18 mouse cellular contexts compared by ENCODE assay signal in the genomic region with DNA sequence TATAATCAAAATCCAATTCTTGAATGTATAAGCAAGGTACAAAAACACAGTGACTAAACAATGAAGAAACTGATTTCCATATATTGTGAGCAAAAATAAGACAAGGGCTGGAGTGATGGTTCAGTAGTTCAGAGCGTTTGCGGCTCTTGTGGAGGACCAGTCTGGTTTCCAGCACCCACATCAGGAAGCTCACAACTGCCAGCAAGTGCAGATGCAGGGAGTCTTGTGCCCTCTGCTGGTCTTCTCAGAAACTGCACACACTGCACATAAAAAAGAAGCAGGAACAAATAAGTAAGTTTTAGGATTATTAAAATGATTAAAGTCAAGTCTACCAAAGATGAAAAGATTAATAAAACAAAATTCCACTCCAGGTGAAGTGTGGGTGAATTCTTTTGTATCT.
A peak's percentile ranks its signal among the peaks of the same experiment; 100 is the strongest.
DNase-seq lines count a peak whose midpoint lies in the region; ATAC-seq and TF ChIP-seq lines count a peak whose summit lies in the region.
"Had no signal": no experiment of that assay in that cellular context is flagged by ENCODE, and none has a peak within 500 bp of the region (broad histone marks: within the 10 kb centered on the region; RNA-seq: fewer than 3 reads in every experiment).

No protein-coding gene starts in this region.

- no peaks in the 10 kb centered on the region for H3K36me3 ChIP-seq in intestine, postnatal 0 days (ENCODE audit: control insufficient read depth, insufficient read depth)
- H3K36me3 ChIP-seq in intestine, embryonic 16.5 days (ENCODE audit: control insufficient read depth, insufficient read depth, low read length) = no peaks in the 10 kb centered on the region
- H3K36me3 ChIP-seq in midbrain, embryonic 11.5 days (ENCODE audit: control insufficient read depth, insufficient read depth, low read length) = no peaks in the 10 kb centered on the region; the same call in 1 of the 2 replicates
- peaks cover 21% of the 10 kb centered on the region for H3K36me3 ChIP-seq in midbrain, embryonic 16.5 days (ENCODE audit: control insufficient read depth, insufficient read depth, low read length)
- no peaks in the 10 kb centered on the region for H3K36me3 ChIP-seq in ES-E14 (ENCODE audit: control insufficient read depth, insufficient read depth, low read length, poor library complexity, severe bottlenecking)
- H3K36me3 ChIP-seq in stomach, postnatal 0 days (ENCODE audit: control insufficient read depth, insufficient read depth, low read length) = no peaks in the 10 kb centered on the region
- H3K36me3 ChIP-seq: intestine, embryonic 15.5 days; limb, embryonic 12.5 days; lung, embryonic 15.5 days had no signal

- H3K27ac ChIP-seq in intestine, postnatal 0 days (ENCODE audit: low read depth, low read length) = no peak overlapping the region
- no peak overlapping the region for H3K27ac ChIP-seq in intestine, embryonic 16.5 days (ENCODE audit: low read length)
- no peak overlapping the region for H3K27ac ChIP-seq in midbrain, embryonic 11.5 days (ENCODE audit: low read depth, low read length)
- H3K27ac ChIP-seq in midbrain, embryonic 16.5 days (ENCODE audit: low read length) = no peak overlapping the region
- H3K27ac ChIP-seq in ES-E14 (ENCODE audit: insufficient read depth, low read depth, low read length, poor library complexity, severe bottlenecking) = no peak overlapping the region
- H3K27ac ChIP-seq in stomach, postnatal 0 days (replicated peaks) = no peak overlapping the region
- H3K27ac ChIP-seq: forebrain, embryonic 10.5 days; heart, embryonic 13.5 days; intestine, embryonic 15.5 days; limb, embryonic 12.5 days; lung, embryonic 15.5 days had no signal

- no peak overlapping the region for H3K4me2 ChIP-seq in intestine, postnatal 0 days (replicated peaks; ENCODE audit: low read depth)
- H3K4me2 ChIP-seq in intestine, embryonic 16.5 days (ENCODE audit: low read depth, low read length) = no peak overlapping the region
- H3K4me2 ChIP-seq in midbrain, embryonic 11.5 days = no peak overlapping the region
- H3K4me2 ChIP-seq in midbrain, embryonic 16.5 days (ENCODE audit: low read length) = no peak overlapping the region
- H3K4me2 ChIP-seq in stomach, postnatal 0 days (replicated peaks; ENCODE audit: low read depth) = no peak overlapping the region
- H3K4me2 ChIP-seq: heart, embryonic 13.5 days; intestine, embryonic 15.5 days; limb, embryonic 12.5 days; lung, embryonic 15.5 days had no signal

- no peak overlapping the region for H3K4me3 ChIP-seq in intestine, postnatal 0 days (ENCODE audit: low read depth, low read length)
- no peak overlapping the region for H3K4me3 ChIP-seq in intestine, embryonic 16.5 days (ENCODE audit: low read length)
- H3K4me3 ChIP-seq in midbrain, embryonic 11.5 days (ENCODE audit: low read depth, low read length) = no peak overlapping the region
- H3K4me3 ChIP-seq in midbrain, embryonic 16.5 days (ENCODE audit: low read depth, low read length) = no peak overlapping the region
- H3K4me3 ChIP-seq in ES-E14 (ENCODE audit: insufficient read depth in 1 of 2, low read depth in 1 of 2, low read length in 2 of 2, poor library complexity in 1 of 2, severe bottlenecking in 1 of 2) = no peak overlapping the region
- H3K4me3 ChIP-seq in stomach, postnatal 0 days (ENCODE audit: low read depth, low read length) = no peak overlapping the region
- H3K4me3 ChIP-seq: forebrain, embryonic 10.5 days; heart, embryonic 13.5 days; intestine, embryonic 15.5 days; limb, embryonic 12.5 days; lung, embryonic 15.5 days; myocyte had no signal

- peak; percentile 33; the same call in 1 of the 2 replicates for TF ChIP-seq CTCF in intestine, postnatal 0 days (IDR thresholded peaks at IDR 0.05; ENCODE audit: low read depth)
- TF ChIP-seq CTCF in stomach, postnatal 0 days (IDR thresholded peaks at IDR 0.05; ENCODE audit: low read depth) = peak; percentile 40

- no peaks in the 10 kb centered on the region for H3K27me3 ChIP-seq in intestine, postnatal 0 days (replicated peaks; ENCODE audit: control insufficient read depth, insufficient read depth, low read length)
- no peaks in the 10 kb centered on the region for H3K27me3 ChIP-seq in intestine, embryonic 16.5 days (replicated peaks; ENCODE audit: control insufficient read depth, insufficient read depth, low read length)
- H3K27me3 ChIP-seq in midbrain, embryonic 11.5 days (ENCODE audit: control insufficient read depth, insufficient read depth, low read length) = no peaks in the 10 kb centered on the region
- H3K27me3 ChIP-seq in midbrain, embryonic 16.5 days (ENCODE audit: control insufficient read depth, insufficient read depth, low read depth, low read length) = no peaks in the 10 kb centered on the region
- no peaks in the 10 kb centered on the region for H3K27me3 ChIP-seq in stomach, postnatal 0 days (ENCODE audit: control insufficient read depth, insufficient read depth, low read length)
- H3K27me3 ChIP-seq: heart, embryonic 13.5 days; intestine, embryonic 15.5 days; limb, embryonic 12.5 days; lung, embryonic 15.5 days had no signal

- no peaks in the 10 kb centered on the region for H3K4me1 ChIP-seq in intestine, postnatal 0 days (replicated peaks; ENCODE audit: control insufficient read depth, insufficient read depth, low read length)
- H3K4me1 ChIP-seq in intestine, embryonic 16.5 days (ENCODE audit: control insufficient read depth, insufficient read depth, low read length) = no peaks in the 10 kb centered on the region
- no peaks in the 10 kb centered on the region for H3K4me1 ChIP-seq in midbrain, embryonic 11.5 days (ENCODE audit: control insufficient read depth, insufficient read depth, low read length)
- H3K4me1 ChIP-seq in midbrain, embryonic 16.5 days (ENCODE audit: control insufficient read depth, insufficient read depth, low read length) = no peaks in the 10 kb centered on the region
- no peaks in the 10 kb centered on the region for H3K4me1 ChIP-seq in ES-E14 (ENCODE audit: control insufficient read depth in 2 of 2, insufficient read depth in 2 of 2, low read length in 2 of 2, poor library complexity in 1 of 2)
- H3K4me1 ChIP-seq in stomach, postnatal 0 days (replicated peaks; ENCODE audit: control insufficient read depth, insufficient read depth) = no peaks in the 10 kb centered on the region
- H3K4me1 ChIP-seq: forebrain, embryonic 10.5 days; heart, embryonic 13.5 days; intestine, embryonic 15.5 days; limb, embryonic 12.5 days; lung, embryonic 15.5 days had no signal

- H3K9me3 ChIP-seq in intestine, postnatal 0 days (ENCODE audit: control insufficient read depth) = peaks cover 5% of the 10 kb centered on the region
- peaks cover 7% of the 10 kb centered on the region for H3K9me3 ChIP-seq in intestine, embryonic 16.5 days (ENCODE audit: control insufficient read depth, low read length)
- H3K9me3 ChIP-seq in midbrain, embryonic 11.5 days (ENCODE audit: control insufficient read depth, low read length) = no peaks in the 10 kb centered on the region
- H3K9me3 ChIP-seq in midbrain, embryonic 16.5 days (replicated peaks; ENCODE audit: control insufficient read depth, low read length, poor library complexity, severe bottlenecking) = peaks cover 3% of the 10 kb centered on the region
- H3K9me3 ChIP-seq in ES-E14 (ENCODE audit: control insufficient read depth, insufficient read depth, low read depth, low read length) = no peaks in the 10 kb centered on the region; the same call in 1 of the 2 replicates
- H3K9me3 ChIP-seq in stomach, postnatal 0 days (ENCODE audit: control insufficient read depth, low read length) = no peaks in the 10 kb centered on the region
- H3K9me3 ChIP-seq: intestine, embryonic 15.5 days; lung, embryonic 15.5 days had no signal

- TF ChIP-seq EP300 in stomach, postnatal 0 days (optimal IDR thresholded peaks at IDR 0.05) = no peak

- in situ Hi-C loops in ES-E14 (cut with MboI; ENCODE audit: low sequenced_read_pairs in 2 of 2, unreplicated experiment in 2 of 2) = no loop called here

- WGBS in intestine, postnatal 0 days = 93% methylated on average over 2 of the region's 2 CpGs
- WGBS in intestine, embryonic 16.5 days = 97% methylated on average over 2 of the region's 2 CpGs
- WGBS in midbrain, embryonic 11.5 days = 100% methylated on average over 2 of the region's 2 CpGs
- 94% methylated on average over 2 of the region's 2 CpGs for WGBS in midbrain, embryonic 16.5 days
- WGBS in stomach, postnatal 0 days = 97% methylated on average over 2 of the region's 2 CpGs

- no peak for ATAC-seq in intestine, postnatal 0 days
- ATAC-seq in intestine, embryonic 16.5 days = no peak
- no peak for ATAC-seq in midbrain, embryonic 11.5 days (ENCODE audit: low FRiP score)
- ATAC-seq in midbrain, embryonic 16.5 days = no peak
- no peak for ATAC-seq in stomach, postnatal 0 days (ENCODE audit: low FRiP score, low TSS enrichment)
- ATAC-seq: intestine, embryonic 15.5 days had no signal

- peak; percentile 76 for DNase-seq in midbrain, embryonic 11.5 days (ENCODE audit: low spot score, missing footprints)
- DNase-seq in ES-E14 (ENCODE audit: low read depth, low spot score) = no peak
- DNase-seq in stomach, postnatal 0 days (ENCODE audit: low spot score) = no peak
- DNase-seq in embryo, embryonic 10 days (ENCODE audit: low spot score) = no peak
- DNase-seq: cerebellum, adult 2 months; kidney, postnatal 14 days; layer of hippocampus, postnatal 36 days; retina, postnatal 1 day; thymus, postnatal 25 days had no signal

- H3K9ac ChIP-seq in intestine, postnatal 0 days (ENCODE audit: low read depth, low read length) = no peak overlapping the region
- H3K9ac ChIP-seq in intestine, embryonic 16.5 days (ENCODE audit: low read depth, low read length) = no peak overlapping the region
- no peak overlapping the region for H3K9ac ChIP-seq in midbrain, embryonic 11.5 days (ENCODE audit: low read length)
- H3K9ac ChIP-seq in midbrain, embryonic 16.5 days (ENCODE audit: low read depth, low read length) = no peak overlapping the region
- H3K9ac ChIP-seq in ES-E14 (ENCODE audit: insufficient read depth, low read depth, low read length, poor library complexity, severe bottlenecking) = no peak overlapping the region
- no peak overlapping the region for H3K9ac ChIP-seq in stomach, postnatal 0 days (ENCODE audit: low read length)
- H3K9ac ChIP-seq: heart, embryonic 13.5 days; intestine, embryonic 15.5 days; limb, embryonic 12.5 days; lung, embryonic 15.5 days had no signal

TF ChIP-seq in ES-E14, 5 proteins besides CTCF, POLR2A, EP300 and RAD21:
- peak; percentile 42; the same call in 1 of the 2 replicates for TF ChIP-seq ZC3H11A (IDR thresholded peaks at IDR 0.05; ENCODE audit: borderline replicate concordance, low read depth, low read length)
- no peak for TF ChIP-seq CHD2 (IDR thresholded peaks at IDR 0.05; ENCODE audit: low read depth, low read length)
